Mouse (Mus musculus): ENCODE data around the gene Prss32. TPM values are rescaled to one million over a fixed set of nuclear protein-coding genes. Genes with fewer than 3 reads are reported as not detected.

Prss32 gene
- not detected in 2 replicates for polyA plus RNA-seq (2015; fragmentation: Nextera tagmentation; extraction: Ambion mirVana)

- Histone ChIP-seq H3K9me3 (replicated peaks) (no peaks in the 10 kb centered on the region), H3K4me1 (replicated peaks) (peaks cover 5% of the 10 kb centered on the region; the same call in 1 of the 2 replicates), H3K4me2 (peak within 1 kb of the TSS; percentile 50), H3K36me3 (replicated peaks) (no peaks in the 10 kb centered on the region), H3K27me3 (peaks cover 5% of the 10 kb centered on the region; the same call in 1 of the 2 replicates), H3K27ac (replicated peaks) (no peak within 1 kb of the TSS), H3K9ac (no peak within 1 kb of the TSS), H3K4me3 (replicated peaks) (peak within 1 kb of the TSS; percentile 17; the same call in 1 of the 2 replicates)
- 16% methylated on average over 19 of the region's 19 CpGs for WGBS (ENCODE audit: insufficient replicate concordance)
- ATAC-seq (ENCODE audit: insufficient read depth), result peak; percentile 52; the same call in 1 of the 2 replicates
Measured at GRCm38 (mm10) chr17:23843812-23844273, at the start of gene Prss32, which contains the start of gene Prss41. Prss32 (plus strand) TSS chr17:23843855. Prss41 (minus strand) TSS chr17:23844172.

- no peak for ATAC-seq (ENCODE audit: insufficient read depth)
- Histone ChIP-seq H3K9me3 (replicated peaks) (no peaks in the 10 kb centered on the region), H3K4me2 (no peak overlapping the region), H3K4me3 (replicated peaks) (no peak overlapping the region), H3K9ac (no peak overlapping the region), H3K27me3 (no peaks in the 10 kb centered on the region), H3K27ac (replicated peaks) (no peak overlapping the region), H3K36me3 (replicated peaks) (no peaks in the 10 kb centered on the region), H3K4me1 (replicated peaks) (peaks cover 23% of the 10 kb centered on the region)
- 83% methylated on average over 8 of the region's 8 CpGs for WGBS (ENCODE audit: insufficient replicate concordance)
Measured at GRCm38 (mm10) chr17:23795323-23795722, 48.3 kb upstream of the Prss32 start.

- H3K4me3 ChIP-seq (replicated peaks), result no peak overlapping the region
- H3K36me3 ChIP-seq (replicated peaks), result no peaks in the 10 kb centered on the region
- H3K27me3 ChIP-seq, result no peaks in the 10 kb centered on the region
- 29% methylated on average over 7 of the region's 7 CpGs for WGBS (ENCODE audit: insufficient replicate concordance)
- peaks cover 12% of the 10 kb centered on the region; the same call in 1 of the 2 replicates for H3K4me1 ChIP-seq (replicated peaks)
- H3K9me3 ChIP-seq (replicated peaks), result no peaks in the 10 kb centered on the region
- no peak overlapping the region for H3K4me2 ChIP-seq
- H3K27ac ChIP-seq (replicated peaks), result no peak overlapping the region
- no peak overlapping the region for H3K9ac ChIP-seq
- ATAC-seq (ENCODE audit: insufficient read depth), result no peak
Measured at GRCm38 (mm10) chr17:23797316-23797715, 46.3 kb upstream of the Prss32 start.

GRCm38 (mm10) chr17:23801627-23802026 is 42.0 kb upstream of the Prss32 start:
- H3K27ac ChIP-seq (replicated peaks), result no peak overlapping the region
- ATAC-seq (ENCODE audit: insufficient read depth), result no peak
- H3K4me2 ChIP-seq, result peak overlapping the region; percentile 83
- H3K4me1 ChIP-seq (replicated peaks), result peaks cover 31% of the 10 kb centered on the region
- 84% methylated on average over 10 of the region's 10 CpGs for WGBS (ENCODE audit: insufficient replicate concordance)
- H3K27me3 ChIP-seq, result no peaks in the 10 kb centered on the region
- H3K9me3 ChIP-seq (replicated peaks), result no peaks in the 10 kb centered on the region
- H3K4me3 ChIP-seq (replicated peaks), result no peak overlapping the region
- H3K36me3 ChIP-seq (replicated peaks), result peaks cover under 1% of the 10 kb centered on the region
- H3K9ac ChIP-seq, result no peak overlapping the region

- H3K4me3 ChIP-seq (replicated peaks), result peak overlapping the region; percentile 97
- peak; percentile 98 for ATAC-seq (ENCODE audit: insufficient read depth)
- no peaks in the 10 kb centered on the region for H3K27me3 ChIP-seq
- H3K4me2 ChIP-seq, result peak overlapping the region; percentile 83
- H3K36me3 ChIP-seq (replicated peaks), result peaks cover 13% of the 10 kb centered on the region
- H3K27ac ChIP-seq (replicated peaks), result peak overlapping the region; percentile 96
- H3K9ac ChIP-seq, result peak overlapping the region; percentile 99
- no peaks in the 10 kb centered on the region for H3K9me3 ChIP-seq (replicated peaks)
- WGBS (ENCODE audit: insufficient replicate concordance), result under 1% methylated on average over 60 of the region's 60 CpGs
- peaks cover 42% of the 10 kb centered on the region for H3K4me1 ChIP-seq (replicated peaks)
Measured at GRCm38 (mm10) chr17:23802746-23803365, 40.8 kb upstream of the Prss32 start.

- Histone ChIP-seq H3K9ac (peak overlapping the region; percentile 99), H3K9me3 (replicated peaks) (no peaks in the 10 kb centered on the region), H3K4me3 (replicated peaks) (peak overlapping the region; percentile 97), H3K4me1 (replicated peaks) (peaks cover 42% of the 10 kb centered on the region), H3K36me3 (replicated peaks) (peaks cover 19% of the 10 kb centered on the region), H3K4me2 (peak overlapping the region; percentile 83), H3K27ac (replicated peaks) (peak overlapping the region; percentile 96), H3K27me3 (no peaks in the 10 kb centered on the region)
- peak; percentile 73 for ATAC-seq (ENCODE audit: insufficient read depth)
- under 1% methylated on average over 61 of the region's 83 CpGs for WGBS (ENCODE audit: insufficient replicate concordance)
Measured at GRCm38 (mm10) chr17:23803366-23804041, 40.2 kb upstream of the Prss32 start.

GRCm38 (mm10) chr17:23804426-23805085 is 39.1 kb upstream of the Prss32 start:
- peak overlapping the region; percentile 83 for H3K4me2 ChIP-seq
- H3K36me3 ChIP-seq (replicated peaks), result peaks cover 30% of the 10 kb centered on the region
- peaks cover 42% of the 10 kb centered on the region for H3K4me1 ChIP-seq (replicated peaks)
- under 1% methylated on average over 8 of the region's 8 CpGs for WGBS (ENCODE audit: insufficient replicate concordance)
- peak overlapping the region; percentile 97 for H3K4me3 ChIP-seq (replicated peaks)
- no peaks in the 10 kb centered on the region for H3K9me3 ChIP-seq (replicated peaks)
- no peaks in the 10 kb centered on the region for H3K27me3 ChIP-seq
- H3K9ac ChIP-seq, result peak overlapping the region; percentile 99
- no peak for ATAC-seq (ENCODE audit: insufficient read depth)
- H3K27ac ChIP-seq (replicated peaks), result peak overlapping the region; percentile 96

- WGBS (ENCODE audit: insufficient replicate concordance), result 79% methylated on average over 25 of the region's 25 CpGs
- Histone ChIP-seq H3K4me2 (peak overlapping the region; percentile 13; the same call in 1 of the 2 replicates), H3K9ac (no peak overlapping the region), H3K4me1 (replicated peaks) (peaks cover 38% of the 10 kb centered on the region), H3K9me3 (replicated peaks) (no peaks in the 10 kb centered on the region), H3K36me3 (replicated peaks) (peaks cover 53% of the 10 kb centered on the region), H3K4me3 (replicated peaks) (no peak overlapping the region), H3K27ac (replicated peaks) (no peak overlapping the region), H3K27me3 (no peaks in the 10 kb centered on the region)
- ATAC-seq (ENCODE audit: insufficient read depth), result no peak
Measured at GRCm38 (mm10) chr17:23806867-23807266, 36.8 kb upstream of the Prss32 start.

GRCm38 (mm10) chr17:23807918-23808317 is 35.7 kb upstream of the Prss32 start:
- no peak overlapping the region for H3K9ac ChIP-seq
- H3K9me3 ChIP-seq (replicated peaks), result no peaks in the 10 kb centered on the region
- H3K36me3 ChIP-seq (replicated peaks), result peaks cover 64% of the 10 kb centered on the region
- H3K4me3 ChIP-seq (replicated peaks), result no peak overlapping the region
- no peaks in the 10 kb centered on the region for H3K27me3 ChIP-seq
- H3K4me2 ChIP-seq, result no peak overlapping the region
- H3K27ac ChIP-seq (replicated peaks), result no peak overlapping the region
- WGBS (ENCODE audit: insufficient replicate concordance), result 87% methylated on average over 3 of the region's 3 CpGs
- ATAC-seq (ENCODE audit: insufficient read depth), result no peak
- H3K4me1 ChIP-seq (replicated peaks), result peaks cover 36% of the 10 kb centered on the region

- H3K4me1 ChIP-seq (replicated peaks), result peaks cover 3% of the 10 kb centered on the region; the same call in 1 of the 2 replicates
- ATAC-seq (ENCODE audit: insufficient read depth), result 0 out of 2 replicates have a peak, but pooled peaks have one; percentile 21
- H3K9ac ChIP-seq, result no peak overlapping the region
- no peak overlapping the region for H3K4me2 ChIP-seq
- H3K27ac ChIP-seq (replicated peaks), result no peak overlapping the region
- H3K4me3 ChIP-seq (replicated peaks), result no peak overlapping the region
- no peaks in the 10 kb centered on the region for H3K27me3 ChIP-seq
- H3K9me3 ChIP-seq (replicated peaks), result peaks cover 26% of the 10 kb centered on the region
- 96% methylated on average over 16 of the region's 16 CpGs for WGBS (ENCODE audit: insufficient replicate concordance)
- peaks cover 98% of the 10 kb centered on the region for H3K36me3 ChIP-seq (replicated peaks)
Measured at GRCm38 (mm10) chr17:23815641-23816040, 28.0 kb upstream of the Prss32 start.

GRCm38 (mm10) chr17:23818579-23818978 is 25.1 kb upstream of the Prss32 start:
- peaks cover 4% of the 10 kb centered on the region; the same call in 1 of the 2 replicates for H3K4me1 ChIP-seq (replicated peaks)
- H3K4me3 ChIP-seq (replicated peaks), result no peak overlapping the region
- H3K27me3 ChIP-seq, result no peaks in the 10 kb centered on the region
- H3K4me2 ChIP-seq, result no peak overlapping the region
- H3K27ac ChIP-seq (replicated peaks), result no peak overlapping the region
- 95% methylated on average over 8 of the region's 8 CpGs for WGBS (ENCODE audit: insufficient replicate concordance)
- peaks cover 26% of the 10 kb centered on the region for H3K9me3 ChIP-seq (replicated peaks)
- peaks cover 100% of the 10 kb centered on the region for H3K36me3 ChIP-seq (replicated peaks)
- no peak overlapping the region for H3K9ac ChIP-seq
- ATAC-seq (ENCODE audit: insufficient read depth), result no peak

All from liver, embryonic 15.5 days (tissue).